Mouse (Mus musculus): Measurements from ENCODE around the gene Kcne3. TPM values are rescaled to one million over a fixed set of nuclear protein-coding genes. Genes with fewer than 3 reads are reported as not detected.

Kcne3 gene
- polyA plus RNA-seq (2017; shearing (Covaris generic)): not detected

GRCm38 (mm10) chr7:100176269-100176668 lies at the start of gene Kcne3:
Kcne3 (plus strand) TSS chr7:100176502.

GRCm38 (mm10) chr7:100159105-100159841 lies 17.0 kb upstream of the Kcne3 start, which contains the start of gene Lipt2:
Lipt2 (plus strand) TSS chr7:100159277.

GRCm38 (mm10) chr7:100227158-100227875 lies 51.0 kb downstream of the Kcne3 start, which contains the start of gene Pgm2l1:
Pgm2l1 (plus strand) TSS chr7:100227394.

Other genes starting within 250 kb of the Kcne3 start
- gene Rnf169, start 196.1 kb upstream of the Kcne3 start, polyA plus RNA-seq (2017; shearing (Covaris generic)): 3.7 TPM
- gene Chrdl2, start 170.3 kb upstream of the Kcne3 start, polyA plus RNA-seq (2017; shearing (Covaris generic)): not detected
- gene Pold3, start 54.9 kb upstream of the Kcne3 start, polyA plus RNA-seq (2017; shearing (Covaris generic)): 56.0 TPM
- not detected for gene Lipt2, start 17.2 kb upstream of the Kcne3 start, polyA plus RNA-seq (2017; shearing (Covaris generic))
- 4.7 TPM for gene Pgm2l1, start 50.9 kb downstream of the Kcne3 start, polyA plus RNA-seq (2017; shearing (Covaris generic))
- gene P4ha3, start 109.0 kb downstream of the Kcne3 start, polyA plus RNA-seq (2017; shearing (Covaris generic)): not detected
- gene C2cd3, start 195.7 kb downstream of the Kcne3 start, polyA plus RNA-seq (2017; shearing (Covaris generic)): 65.5 TPM
- gene Ppme1, start 195.8 kb downstream of the Kcne3 start, polyA plus RNA-seq (2017; shearing (Covaris generic)): 35.8 TPM

All from activated CD4-positive, CD25-positive, alpha-beta regulatory T cell, adult 9 weeks (primary cell).